Mouse (Mus musculus): ENCODE measurements at regions not wholly inside any gene's neighbourhood (a gene's known extent, or its start where the extent isn't known, plus 50 kb on each side); places are given as distances from the start of the nearest gene placed in this dataset.
A peak's percentile ranks its signal among the peaks of the same experiment; 100 is the strongest.

DNA sequence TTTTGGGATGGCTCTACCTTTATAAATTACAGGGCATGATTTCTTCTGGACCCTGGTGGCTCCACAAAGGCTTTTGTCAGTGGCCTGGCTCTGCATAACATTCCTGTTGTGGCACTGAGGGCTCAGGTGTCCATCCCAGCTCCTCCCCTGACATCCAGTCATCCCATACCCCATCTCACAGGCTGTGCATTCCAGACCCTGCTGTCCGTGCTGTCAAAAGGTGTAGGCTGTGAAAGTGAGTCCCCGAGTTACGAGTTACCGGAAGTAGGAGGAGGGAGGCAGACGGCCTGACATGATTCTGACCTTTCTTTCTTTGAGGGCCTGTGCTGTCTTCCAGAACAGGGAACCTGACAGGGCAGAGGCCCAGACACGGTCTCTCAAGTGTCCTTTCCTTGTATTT lies 397.6 kb downstream of the Irx1 start:
- H3K27ac ChIP-seq (ENCODE audit: insufficient read depth, low read depth, low read length), result no peak overlapping the region
- TF ChIP-seq POLR2A (IDR thresholded peaks at IDR 0.05; ENCODE audit: low read depth, low read length), result no peak
- TF ChIP-seq CTCF (conservative IDR thresholded peaks at IDR 0.05; ENCODE audit: insufficient read depth, insufficient read length, low read depth, low read length), result no peak
- peaks cover 3% of the 10 kb centered on the region; the same call in 1 of the 2 replicates for H3K4me1 ChIP-seq (ENCODE audit: control insufficient read depth, insufficient read depth, low read length)
- H3K27me3 ChIP-seq (replicated peaks; ENCODE audit: control insufficient read depth, insufficient read depth, low read length), result no peaks in the 10 kb centered on the region
- no peak overlapping the region for H3K4me3 ChIP-seq (ENCODE audit: insufficient read depth, low read depth, low read length)
- H3K36me3 ChIP-seq (ENCODE audit: control insufficient read depth, insufficient read depth, low read length), result no peaks in the 10 kb centered on the region
- 49% methylated on average over 6 of the region's 6 CpGs for WGBS
- no peak for DNase-seq

DNA sequence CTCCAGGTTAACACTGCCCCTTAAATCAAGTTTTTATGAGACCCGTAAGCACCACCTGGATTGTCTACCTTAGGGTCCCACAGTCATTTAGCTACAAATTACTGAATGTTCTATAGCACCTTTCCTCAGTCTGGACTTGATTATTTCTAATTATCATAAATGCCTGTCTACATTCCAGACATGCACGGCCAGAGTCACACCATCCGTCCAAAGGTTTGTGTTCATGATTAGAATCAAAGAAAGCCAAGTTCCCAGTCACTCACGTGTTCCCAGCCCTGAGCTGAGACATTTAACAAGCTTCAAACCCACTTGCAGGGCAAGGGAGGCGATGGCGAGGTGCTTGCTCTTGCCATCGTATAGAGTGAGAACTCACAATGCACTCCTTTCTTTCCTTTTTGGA lies 398.1 kb downstream of the Irx1 start:
- H3K27ac ChIP-seq (ENCODE audit: insufficient read depth, low read depth, low read length), result no peak overlapping the region
- WGBS, result 37% methylated on average over 7 of the region's 7 CpGs
- H3K4me1 ChIP-seq (ENCODE audit: control insufficient read depth, insufficient read depth, low read length), result peaks cover 3% of the 10 kb centered on the region; the same call in 1 of the 2 replicates
- no peaks in the 10 kb centered on the region for H3K27me3 ChIP-seq (replicated peaks; ENCODE audit: control insufficient read depth, insufficient read depth, low read length)
- H3K4me3 ChIP-seq (ENCODE audit: insufficient read depth, low read depth, low read length), result no peak overlapping the region
- no peak for TF ChIP-seq CTCF (conservative IDR thresholded peaks at IDR 0.05; ENCODE audit: insufficient read depth, insufficient read length, low read depth, low read length)
- no peak for TF ChIP-seq POLR2A (IDR thresholded peaks at IDR 0.05; ENCODE audit: low read depth, low read length)
- H3K36me3 ChIP-seq (ENCODE audit: control insufficient read depth, insufficient read depth, low read length), result no peaks in the 10 kb centered on the region
- peak; percentile 75 for DNase-seq

GRCm38 (mm10) chr13:71558477-71559215 lies 404.9 kb downstream of the Irx1 start:
- H3K27ac ChIP-seq (ENCODE audit: insufficient read depth, low read depth, low read length), result no peak overlapping the region
- H3K4me3 ChIP-seq (ENCODE audit: insufficient read depth, low read depth, low read length), result no peak overlapping the region
- 78% methylated on average over 14 of the region's 14 CpGs for WGBS
- no peak for TF ChIP-seq POLR2A (IDR thresholded peaks at IDR 0.05; ENCODE audit: low read depth, low read length)
- TF ChIP-seq CTCF (conservative IDR thresholded peaks at IDR 0.05; ENCODE audit: insufficient read depth, insufficient read length, low read depth, low read length), result no peak
- H3K27me3 ChIP-seq (replicated peaks; ENCODE audit: control insufficient read depth, insufficient read depth, low read length), result no peaks in the 10 kb centered on the region
- no peaks in the 10 kb centered on the region for H3K4me1 ChIP-seq (ENCODE audit: control insufficient read depth, insufficient read depth, low read length)
- DNase-seq, result no peak
- no peaks in the 10 kb centered on the region for H3K36me3 ChIP-seq (ENCODE audit: control insufficient read depth, insufficient read depth, low read length)

DNA sequence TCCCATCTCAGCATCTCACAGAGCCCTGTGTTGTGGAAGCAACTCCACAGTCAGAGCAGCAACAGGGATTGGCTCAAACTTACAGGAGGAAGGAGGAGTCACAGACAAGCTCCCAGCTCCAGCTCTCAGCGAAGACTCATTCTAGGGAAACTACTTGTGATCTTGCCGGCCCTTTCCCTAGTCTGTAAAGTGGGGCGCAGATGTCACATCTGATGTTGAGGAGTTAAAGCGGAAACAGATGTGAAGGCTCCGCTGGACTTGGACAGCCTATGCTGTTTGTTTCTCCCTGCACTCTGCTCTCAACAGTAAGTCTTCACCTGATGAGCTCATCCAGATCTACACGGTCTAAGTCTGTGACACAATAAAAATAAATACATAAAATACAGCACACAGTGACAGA lies 408.1 kb downstream of the Irx1 start:
- Histone ChIP-seq H3K27me3 (replicated peaks; ENCODE audit: control insufficient read depth, insufficient read depth, low read length) (no peaks in the 10 kb centered on the region), H3K4me1 (ENCODE audit: control insufficient read depth, insufficient read depth, low read length) (peaks cover 7% of the 10 kb centered on the region), H3K4me3 (ENCODE audit: insufficient read depth, low read depth, low read length) (no peak overlapping the region), H3K27ac (ENCODE audit: insufficient read depth, low read depth, low read length) (peak overlapping the region; percentile 65; the same call in 1 of the 2 replicates), H3K36me3 (ENCODE audit: control insufficient read depth, insufficient read depth, low read length) (no peaks in the 10 kb centered on the region)
- TF ChIP-seq POLR2A (IDR thresholded peaks at IDR 0.05; ENCODE audit: low read depth, low read length) (no peak), CTCF (conservative IDR thresholded peaks at IDR 0.05; ENCODE audit: insufficient read depth, insufficient read length, low read depth, low read length) (no peak)
- DNase-seq, result no peak
- 77% methylated on average over 6 of the region's 6 CpGs for WGBS

DNA sequence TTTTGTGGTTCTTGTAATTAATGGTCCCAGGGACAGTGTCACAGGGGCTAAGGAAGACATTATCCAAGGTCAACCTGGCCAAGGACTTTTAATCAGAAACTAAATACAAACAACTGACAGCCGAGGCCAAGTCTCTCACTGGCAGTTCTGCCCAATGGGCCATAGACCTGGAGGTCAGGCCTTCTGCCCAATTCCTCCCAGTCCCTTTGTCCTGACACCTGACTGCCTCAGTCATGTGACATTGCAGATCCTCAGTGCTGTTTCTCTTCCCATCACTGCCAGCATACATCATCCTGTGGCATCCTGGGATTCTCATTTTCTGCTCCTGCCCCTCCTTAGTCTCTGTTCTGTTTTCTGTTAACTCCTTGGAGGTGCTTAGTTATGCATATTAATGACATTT lies 413.4 kb downstream of the Irx1 start:
- H3K27ac ChIP-seq (ENCODE audit: insufficient read depth, low read depth, low read length), result peak overlapping the region; percentile 55; the same call in 1 of the 2 replicates
- TF ChIP-seq CTCF (conservative IDR thresholded peaks at IDR 0.05; ENCODE audit: insufficient read depth, insufficient read length, low read depth, low read length), result no peak
- TF ChIP-seq POLR2A (IDR thresholded peaks at IDR 0.05; ENCODE audit: low read depth, low read length), result no peak
- peak; percentile 88 for DNase-seq
- no peaks in the 10 kb centered on the region for H3K27me3 ChIP-seq (replicated peaks; ENCODE audit: control insufficient read depth, insufficient read depth, low read length)
- 19% methylated on average over 1 of the region's 1 CpGs for WGBS
- H3K4me3 ChIP-seq (ENCODE audit: insufficient read depth, low read depth, low read length), result no peak overlapping the region
- peaks cover 7% of the 10 kb centered on the region for H3K4me1 ChIP-seq (ENCODE audit: control insufficient read depth, insufficient read depth, low read length)
- no peaks in the 10 kb centered on the region for H3K36me3 ChIP-seq (ENCODE audit: control insufficient read depth, insufficient read depth, low read length)

DNA sequence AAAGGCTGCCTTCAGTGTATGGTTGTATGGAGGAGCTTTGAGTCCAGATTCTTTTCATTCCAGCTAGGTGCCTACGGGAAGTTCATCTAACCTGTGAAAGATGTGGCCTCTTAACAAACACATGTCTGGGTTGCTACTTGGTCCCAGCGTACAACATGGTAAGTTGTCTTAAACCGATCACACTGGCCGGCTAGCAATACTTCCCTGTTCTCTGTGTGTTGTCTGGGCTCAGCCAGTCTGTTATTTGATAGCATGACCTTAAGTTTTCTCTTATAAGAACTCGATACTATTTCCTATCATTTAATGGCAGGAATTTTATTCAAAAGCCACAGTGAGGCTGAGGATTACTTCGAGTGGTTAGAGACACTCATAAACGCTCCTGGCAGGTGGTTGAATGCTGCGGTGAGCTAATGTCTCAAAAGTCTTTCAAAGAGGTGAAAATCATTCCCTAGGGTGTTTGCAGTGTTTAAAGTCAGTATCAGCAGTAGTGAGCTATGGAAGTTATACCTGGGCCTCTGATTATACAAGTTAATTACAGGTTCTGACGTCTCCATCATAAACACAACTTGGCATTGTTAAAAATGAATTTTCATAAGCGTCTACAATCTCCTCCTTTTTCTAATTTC lies 414.2 kb downstream of the Irx1 start:
- peak overlapping the region; percentile 52 for H3K27ac ChIP-seq (ENCODE audit: insufficient read depth, low read depth, low read length)
- no peak for DNase-seq
- 63% methylated on average over 10 of the region's 10 CpGs for WGBS
- H3K4me3 ChIP-seq (ENCODE audit: insufficient read depth, low read depth, low read length), result no peak overlapping the region
- TF ChIP-seq CTCF (conservative IDR thresholded peaks at IDR 0.05; ENCODE audit: insufficient read depth, insufficient read length, low read depth, low read length) (no peak), POLR2A (IDR thresholded peaks at IDR 0.05; ENCODE audit: low read depth, low read length) (no peak)
- H3K36me3 ChIP-seq (ENCODE audit: control insufficient read depth, insufficient read depth, low read length), result no peaks in the 10 kb centered on the region
- peaks cover 7% of the 10 kb centered on the region for H3K4me1 ChIP-seq (ENCODE audit: control insufficient read depth, insufficient read depth, low read length)
- no peaks in the 10 kb centered on the region for H3K27me3 ChIP-seq (replicated peaks; ENCODE audit: control insufficient read depth, insufficient read depth, low read length)

DNA sequence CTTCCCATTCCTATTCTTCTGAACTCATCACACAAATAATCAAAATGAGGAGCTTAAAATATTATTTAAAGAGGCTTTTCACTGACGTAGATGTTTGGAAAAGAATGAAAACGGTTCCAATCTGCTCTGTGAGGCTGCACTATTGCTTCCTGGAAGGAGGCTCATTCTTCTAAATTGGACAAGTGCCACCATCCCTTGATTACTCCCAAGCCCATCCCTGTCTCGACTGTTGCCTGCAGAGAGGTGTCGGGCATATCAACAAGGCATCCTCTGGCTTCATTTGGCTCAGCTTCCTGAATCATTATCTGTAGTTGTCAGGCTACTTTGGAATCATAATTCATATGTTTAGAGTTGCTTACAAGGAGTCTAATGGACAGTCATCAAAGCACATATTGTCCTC lies 425.3 kb downstream of the Irx1 start:
- no peak for TF ChIP-seq CTCF (conservative IDR thresholded peaks at IDR 0.05; ENCODE audit: insufficient read depth, insufficient read length, low read depth, low read length)
- TF ChIP-seq POLR2A (IDR thresholded peaks at IDR 0.05; ENCODE audit: low read depth, low read length), result no peak

More for the DNA sequence above, 425.3 kb downstream of the Irx1 start:
- WGBS, result 57% methylated on average over 4 of the region's 4 CpGs
- DNase-seq, result no peak
- Histone ChIP-seq H3K4me1 (ENCODE audit: control insufficient read depth, insufficient read depth, low read length) (peaks cover 2% of the 10 kb centered on the region; the same call in 1 of the 2 replicates), H3K27ac (ENCODE audit: insufficient read depth, low read depth, low read length) (no peak overlapping the region), H3K27me3 (replicated peaks; ENCODE audit: control insufficient read depth, insufficient read depth, low read length) (no peaks in the 10 kb centered on the region), H3K4me3 (ENCODE audit: insufficient read depth, low read depth, low read length) (no peak overlapping the region), H3K36me3 (ENCODE audit: control insufficient read depth, insufficient read depth, low read length) (no peaks in the 10 kb centered on the region)
